Mouse (Mus musculus): ENCODE results near the gene Smad3. TPM values are rescaled to one million over a fixed set of nuclear protein-coding genes. Genes with fewer than 3 reads are reported as not detected.

The Smad3 gene
- polyA plus RNA-seq, 1 experiment = 25.5 TPM

DNA sequence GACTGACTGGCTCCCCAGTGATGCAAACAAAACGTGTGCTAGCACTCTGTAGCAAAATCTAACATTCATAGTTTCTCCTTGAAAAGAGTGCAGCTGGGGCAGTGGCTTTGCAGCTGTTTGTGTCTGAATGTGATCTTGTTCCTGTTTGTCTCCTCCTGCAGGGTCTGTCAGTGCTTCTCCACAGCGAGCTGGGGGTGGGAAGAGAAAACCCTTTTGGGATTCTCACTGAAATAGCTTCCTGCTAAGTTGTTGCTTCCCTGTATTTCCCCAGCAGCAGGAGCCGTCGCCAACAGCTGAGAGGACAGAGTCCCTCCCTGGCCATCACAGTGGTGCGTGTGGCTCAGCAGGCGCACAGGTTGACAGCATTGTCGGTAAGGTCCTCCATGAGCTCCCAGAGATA lies 121.7 kb downstream of the Smad3 start:
- no peaks in the 10 kb centered on the region for H3K79me2 ChIP-seq (ENCODE audit: control insufficient read depth, insufficient read depth)
- H3K27me3 ChIP-seq (ENCODE audit: control insufficient read depth, insufficient read depth, insufficient read length) = no peaks in the 10 kb centered on the region
- H3K36me3 ChIP-seq (ENCODE audit: control insufficient read depth, insufficient read depth) = peaks cover 16% of the 10 kb centered on the region
- no peak overlapping the region for H3ac ChIP-seq (ENCODE audit: control insufficient read depth, insufficient read length)
- H3K4me3 ChIP-seq = no peak overlapping the region
- H3K4me2 ChIP-seq (ENCODE audit: low read depth) = no peak overlapping the region
- TF ChIP-seq TCF12 (IDR thresholded peaks at IDR 0.05; ENCODE audit: insufficient read depth, poor library complexity, severe bottlenecking) (no peak), POLR2AphosphoS2 (IDR thresholded peaks at IDR 0.05; ENCODE audit: insufficient read length, low read depth) (no peak), POLR2A (IDR thresholded peaks at IDR 0.05; ENCODE audit: insufficient read length, low read depth) (no peak), REST (IDR thresholded peaks at IDR 0.05; ENCODE audit: insufficient read depth, insufficient read length) (no peak), TCF3 (IDR thresholded peaks at IDR 0.05; ENCODE audit: insufficient read length, low read depth) (no peak), MAX (IDR thresholded peaks at IDR 0.05; ENCODE audit: low read depth) (no peak), USF1 (IDR thresholded peaks at IDR 0.05; ENCODE audit: low read depth) (no peak), E2F4 (IDR thresholded peaks at IDR 0.05; ENCODE audit: insufficient read depth) (no peak), SRF (IDR thresholded peaks at IDR 0.05; ENCODE audit: control insufficient read depth, insufficient read length, low read depth) (no peak), CEBPB (IDR thresholded peaks at IDR 0.05; ENCODE audit: insufficient read depth, poor library complexity, severe bottlenecking) (no peak), MYOG (IDR thresholded peaks at IDR 0.05; ENCODE audit: control insufficient read depth in 1 of 3, insufficient read depth in 1 of 3, insufficient read length in 2 of 3, low read depth in 2 of 3) (no peak), MYOD1 (IDR thresholded peaks at IDR 0.05; ENCODE audit: control insufficient read depth in 1 of 3, insufficient read length in 2 of 3, low read depth in 2 of 3) (no peak)

DNA sequence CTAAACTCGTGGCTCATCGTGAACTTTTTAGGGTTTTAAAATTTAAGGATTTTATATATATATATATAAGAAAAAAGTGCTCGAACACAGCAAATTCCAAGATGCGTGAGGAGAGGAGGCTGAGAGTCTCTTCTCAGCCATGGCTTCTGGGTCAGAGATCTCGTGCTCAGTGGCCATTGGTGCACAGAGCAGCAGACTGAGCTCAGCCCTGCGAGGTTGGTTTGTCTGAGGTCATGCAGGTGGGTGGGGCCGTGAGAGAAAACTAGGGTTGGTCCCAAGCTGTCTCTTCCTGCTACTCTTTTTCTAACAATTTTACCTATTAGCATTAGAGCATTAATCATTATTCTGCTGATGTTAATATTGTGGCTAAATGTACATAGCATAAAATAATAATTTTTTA lies 124.5 kb downstream of the Smad3 start:
- H3K79me2 ChIP-seq (ENCODE audit: control insufficient read depth, insufficient read depth) = no peaks in the 10 kb centered on the region
- H3K27me3 ChIP-seq (ENCODE audit: control insufficient read depth, insufficient read depth, insufficient read length) = no peaks in the 10 kb centered on the region
- TF ChIP-seq MYOG (IDR thresholded peaks at IDR 0.05; ENCODE audit: control insufficient read depth in 1 of 3, insufficient read depth in 1 of 3, insufficient read length in 2 of 3, low read depth in 2 of 3) (no peak), POLR2A (IDR thresholded peaks at IDR 0.05; ENCODE audit: insufficient read length, low read depth) (no peak), CEBPB (IDR thresholded peaks at IDR 0.05; ENCODE audit: insufficient read depth, poor library complexity, severe bottlenecking) (no peak), E2F4 (IDR thresholded peaks at IDR 0.05; ENCODE audit: insufficient read depth) (no peak), SRF (IDR thresholded peaks at IDR 0.05; ENCODE audit: control insufficient read depth, insufficient read length, low read depth) (no peak), TCF12 (IDR thresholded peaks at IDR 0.05; ENCODE audit: insufficient read depth, poor library complexity, severe bottlenecking) (no peak), POLR2AphosphoS2 (IDR thresholded peaks at IDR 0.05; ENCODE audit: insufficient read length, low read depth) (no peak), TCF3 (IDR thresholded peaks at IDR 0.05; ENCODE audit: insufficient read length, low read depth) (no peak)
- H3K4me2 ChIP-seq (ENCODE audit: low read depth) = no peak overlapping the region
- no peak overlapping the region for H3ac ChIP-seq (ENCODE audit: control insufficient read depth, insufficient read length)
- H3K4me3 ChIP-seq = no peak overlapping the region
- H3K36me3 ChIP-seq (ENCODE audit: control insufficient read depth, insufficient read depth) = peaks cover 12% of the 10 kb centered on the region

DNA sequence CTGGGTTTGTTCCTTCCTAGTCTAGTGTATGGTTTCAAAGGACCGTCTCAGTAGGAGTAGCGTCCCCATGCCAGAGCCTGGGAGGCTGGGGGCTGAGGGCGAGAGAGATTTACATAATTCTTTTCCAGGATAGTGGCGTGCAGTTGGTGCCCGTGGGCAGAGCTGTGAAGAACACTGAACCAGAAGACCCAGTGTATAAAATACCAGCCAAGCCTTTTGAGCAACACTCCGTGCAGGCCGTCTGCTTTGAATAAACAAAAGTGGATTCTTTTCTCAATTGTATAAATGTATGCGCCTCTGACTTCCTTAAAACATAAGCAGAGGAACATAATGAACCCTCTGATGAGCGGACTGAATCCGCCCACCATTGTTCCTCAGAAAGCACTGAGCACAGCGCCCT lies 124.9 kb downstream of the Smad3 start:
- no peaks in the 10 kb centered on the region for H3K79me2 ChIP-seq (ENCODE audit: control insufficient read depth, insufficient read depth)
- TF ChIP-seq SRF (IDR thresholded peaks at IDR 0.05; ENCODE audit: control insufficient read depth, insufficient read length, low read depth) (no peak), E2F4 (IDR thresholded peaks at IDR 0.05; ENCODE audit: insufficient read depth) (no peak), TCF3 (IDR thresholded peaks at IDR 0.05; ENCODE audit: insufficient read length, low read depth) (no peak), REST (IDR thresholded peaks at IDR 0.05; ENCODE audit: insufficient read depth, insufficient read length) (no peak), CEBPB (IDR thresholded peaks at IDR 0.05; ENCODE audit: insufficient read depth, poor library complexity, severe bottlenecking) (no peak), MAX (IDR thresholded peaks at IDR 0.05; ENCODE audit: low read depth) (no peak)
- no peak overlapping the region for H3K4me3 ChIP-seq
- no peak overlapping the region for H3K4me2 ChIP-seq (ENCODE audit: low read depth)
- no peaks in the 10 kb centered on the region for H3K27me3 ChIP-seq (ENCODE audit: control insufficient read depth, insufficient read depth, insufficient read length)
- no peak overlapping the region for H3ac ChIP-seq (ENCODE audit: control insufficient read depth, insufficient read length)
- peaks cover 13% of the 10 kb centered on the region for H3K36me3 ChIP-seq (ENCODE audit: control insufficient read depth, insufficient read depth)

DNA sequence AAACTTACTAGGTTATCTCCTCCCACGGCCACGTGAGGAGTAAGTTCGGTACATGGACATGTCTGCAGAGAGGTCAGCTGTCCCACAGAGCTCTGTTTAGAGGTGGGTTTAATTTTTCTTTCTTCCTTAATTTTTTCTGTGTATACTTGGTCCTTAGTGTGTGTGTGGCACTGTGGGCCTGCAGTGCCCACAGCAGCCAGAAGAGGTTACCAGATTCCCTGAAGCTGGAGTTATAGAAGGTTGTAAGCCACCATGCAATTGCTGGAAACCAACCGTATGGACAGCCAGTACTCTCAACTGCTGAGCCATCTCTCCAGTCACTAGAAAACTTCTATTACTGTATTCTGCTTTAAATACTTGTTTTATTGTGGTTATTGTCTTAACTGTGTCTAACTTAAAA lies 125.7 kb downstream of the Smad3 start:
- no peak overlapping the region for H3K4me3 ChIP-seq
- peaks cover 13% of the 10 kb centered on the region for H3K36me3 ChIP-seq (ENCODE audit: control insufficient read depth, insufficient read depth)
- TF ChIP-seq POLR2AphosphoS2 (IDR thresholded peaks at IDR 0.05; ENCODE audit: insufficient read length, low read depth) = no peak
- no peak for TF ChIP-seq TCF3 (IDR thresholded peaks at IDR 0.05; ENCODE audit: insufficient read length, low read depth)
- TF ChIP-seq USF1 (IDR thresholded peaks at IDR 0.05; ENCODE audit: low read depth) = no peak
- TF ChIP-seq MYOG (IDR thresholded peaks at IDR 0.05; ENCODE audit: control insufficient read depth in 1 of 3, insufficient read depth in 1 of 3, insufficient read length in 2 of 3, low read depth in 2 of 3) = no peak
- no peak for TF ChIP-seq E2F4 (IDR thresholded peaks at IDR 0.05; ENCODE audit: insufficient read depth)
- no peak for TF ChIP-seq POLR2A (IDR thresholded peaks at IDR 0.05; ENCODE audit: insufficient read length, low read depth)
- TF ChIP-seq CEBPB (IDR thresholded peaks at IDR 0.05; ENCODE audit: insufficient read depth, poor library complexity, severe bottlenecking) = no peak
- TF ChIP-seq TCF12 (IDR thresholded peaks at IDR 0.05; ENCODE audit: insufficient read depth, poor library complexity, severe bottlenecking) = no peak
- no peak for TF ChIP-seq SRF (IDR thresholded peaks at IDR 0.05; ENCODE audit: control insufficient read depth, insufficient read length, low read depth)
- TF ChIP-seq MYOD1 (IDR thresholded peaks at IDR 0.05; ENCODE audit: control insufficient read depth in 1 of 3, insufficient read length in 2 of 3, low read depth in 2 of 3) = no peak
- no peak for TF ChIP-seq REST (IDR thresholded peaks at IDR 0.05; ENCODE audit: insufficient read depth, insufficient read length)
- no peak for TF ChIP-seq MAX (IDR thresholded peaks at IDR 0.05; ENCODE audit: low read depth)
- H3K79me2 ChIP-seq (ENCODE audit: control insufficient read depth, insufficient read depth) = no peaks in the 10 kb centered on the region
- H3ac ChIP-seq (ENCODE audit: control insufficient read depth, insufficient read length) = no peak overlapping the region
- H3K27me3 ChIP-seq (ENCODE audit: control insufficient read depth, insufficient read depth, insufficient read length) = no peaks in the 10 kb centered on the region
- H3K4me2 ChIP-seq (ENCODE audit: low read depth) = no peak overlapping the region

DNA sequence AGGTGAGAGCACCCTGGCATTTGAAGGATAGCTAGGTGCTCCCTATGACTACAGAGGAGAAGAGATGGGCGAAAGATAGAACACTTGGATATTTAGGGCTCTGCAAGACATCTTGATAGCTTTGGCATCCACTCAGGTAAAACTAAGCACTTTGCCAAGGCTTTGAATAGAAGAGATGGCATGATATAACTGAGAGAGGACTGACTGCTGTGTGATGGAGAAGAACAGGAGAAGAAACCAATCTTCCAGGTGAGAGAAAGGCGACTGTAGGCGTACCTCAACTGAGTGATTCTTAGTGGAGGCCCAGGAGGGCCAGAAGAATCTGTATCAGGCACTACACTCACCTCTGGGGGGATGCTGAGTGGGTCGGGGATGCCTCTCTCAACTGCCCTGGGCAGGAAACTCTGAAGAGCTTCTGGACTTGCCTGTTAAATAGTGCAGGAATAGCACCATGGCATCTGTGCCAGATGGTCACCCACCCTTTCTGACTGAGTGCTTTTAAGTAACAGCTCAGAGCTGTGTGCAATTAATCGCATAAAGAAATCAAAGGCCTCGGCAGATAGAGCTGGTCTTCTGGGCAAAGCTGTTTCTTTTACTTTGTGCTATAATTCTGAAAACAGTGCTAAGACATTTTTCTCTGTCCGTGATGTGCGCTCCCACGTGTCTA lies 132.6 kb downstream of the Smad3 start:
- Histone ChIP-seq H3K79me2 (ENCODE audit: control insufficient read depth, insufficient read depth) (no peaks in the 10 kb centered on the region), H3K4me2 (ENCODE audit: low read depth) (no peak overlapping the region)

More for the DNA sequence above, 132.6 kb downstream of the Smad3 start:
- TF ChIP-seq SRF (IDR thresholded peaks at IDR 0.05; ENCODE audit: control insufficient read depth, insufficient read length, low read depth) (no peak), TCF12 (IDR thresholded peaks at IDR 0.05; ENCODE audit: insufficient read depth, poor library complexity, severe bottlenecking) (no peak), POLR2A (IDR thresholded peaks at IDR 0.05; ENCODE audit: insufficient read length, low read depth) (no peak), TCF3 (IDR thresholded peaks at IDR 0.05; ENCODE audit: insufficient read length, low read depth) (no peak), USF1 (IDR thresholded peaks at IDR 0.05; ENCODE audit: low read depth) (no peak), MAX (IDR thresholded peaks at IDR 0.05; ENCODE audit: low read depth) (no peak), REST (IDR thresholded peaks at IDR 0.05; ENCODE audit: insufficient read depth, insufficient read length) (no peak), MYOD1 (IDR thresholded peaks at IDR 0.05; ENCODE audit: control insufficient read depth in 1 of 3, insufficient read length in 2 of 3, low read depth in 2 of 3) (no peak), POLR2AphosphoS2 (IDR thresholded peaks at IDR 0.05; ENCODE audit: insufficient read length, low read depth) (no peak), CEBPB (IDR thresholded peaks at IDR 0.05; ENCODE audit: insufficient read depth, poor library complexity, severe bottlenecking) (no peak)
- no peak overlapping the region for H3ac ChIP-seq (ENCODE audit: control insufficient read depth, insufficient read length)
- H3K36me3 ChIP-seq (ENCODE audit: control insufficient read depth, insufficient read depth) = peaks cover 23% of the 10 kb centered on the region
- H3K27me3 ChIP-seq (ENCODE audit: control insufficient read depth, insufficient read depth, insufficient read length) = no peaks in the 10 kb centered on the region
- no peak overlapping the region for H3K4me3 ChIP-seq
